Mouse (Mus musculus) brain, embryonic 14.5 days (tissue): ENCODE measurements around the gene Dus2.
A peak's percentile ranks its signal among the peaks of the same experiment; 100 is the strongest.

Experiments
- CTCF ChIP-seq: fragments of 200-500 bp; IDR thresholded peaks from 2 replicates; pipeline ENCODE4 v1.5.1; 2012; ENCODE audit warnings: inconsistent platforms, mild to moderate bottlenecking, moderate library complexity, borderline replicate concordance; ENCODE audit not compliant: insufficient read depth, insufficient read length; ENCODE audit errors: extremely low read depth
- POLR2A ChIP-seq: fragments of 200-500 bp; IDR thresholded peaks from 2 replicates; pipeline ENCODE4 v1.6.1; 2012; ENCODE audit warnings: mild to moderate bottlenecking, inconsistent platforms, borderline replicate concordance; ENCODE audit not compliant: poor library complexity, insufficient read depth, insufficient read length, severe bottlenecking; ENCODE audit errors: extremely low read depth

DNA sequence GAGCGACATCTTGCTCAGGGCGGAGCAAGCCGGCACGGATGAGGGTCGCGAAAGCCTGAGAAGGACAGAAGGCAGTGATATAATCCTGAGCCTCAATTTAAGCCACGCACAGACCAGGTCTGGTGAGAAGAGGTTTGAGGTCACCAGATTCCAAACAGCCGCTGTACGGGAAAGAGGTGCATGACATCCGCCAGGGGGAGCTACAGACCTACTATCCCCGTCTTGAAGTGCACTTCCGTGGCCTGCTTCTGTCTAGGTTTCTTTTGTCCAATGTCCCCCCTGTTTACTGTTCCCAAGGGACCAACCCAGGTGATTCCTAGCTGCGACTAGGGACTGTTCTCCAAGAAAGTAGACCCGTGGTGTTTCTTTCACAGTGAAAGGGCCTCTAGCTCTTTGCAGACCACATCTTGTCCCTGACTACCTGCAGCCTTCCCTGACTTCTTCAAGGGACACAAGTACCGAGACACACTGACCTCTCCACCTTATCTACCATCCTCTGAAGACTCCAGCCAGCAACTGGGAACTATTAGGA lies at the start of gene Dus2:
- TF ChIP-seq CTCF (peak; percentile 87), POLR2A (no peak)
